Mouse (Mus musculus) liver, embryonic 13.5 days (tissue): ENCODE data around the gene Arhgap32. TPM values are rescaled to one million over a fixed set of nuclear protein-coding genes. Genes with fewer than 3 reads are reported as not detected.

Source experiments
- ATAC-seq: fragments of 200-750 bp; cut with Nextera tagmentation; 2 replicates; pipeline ENCODE4 v1.8.0; 2017; ENCODE audit warnings: low read depth, mild to moderate bottlenecking, moderate number of reproducible peaks, moderate library complexity
- DNase-seq: peaks from one replicate; pipeline ENCODE4 v3.0.0; 2022
- H3K27ac ChIP-seq: fragments of 300-500 bp; sonication (generic); 2 replicates; pipeline ENCODE4 v1.5.1; 2015; ENCODE audit warnings: moderate library complexity, mild to moderate bottlenecking, inconsistent platforms
- H3K27me3 ChIP-seq: fragments of 300-500 bp; sonication (generic); 2 replicates; pipeline ENCODE4 v1.6.1; 2015; ENCODE audit warnings: mild to moderate bottlenecking, inconsistent platforms
- H3K36me3 ChIP-seq: fragments of 300-500 bp; sonication (generic); 2 replicates; pipeline ENCODE4 v1.6.1; 2015; ENCODE audit warnings: mild to moderate bottlenecking, inconsistent platforms
- H3K4me1 ChIP-seq: fragments of 300-500 bp; sonication (generic); replicated peaks from 2 replicates; pipeline ENCODE4 v1.6.1; 2015; ENCODE audit warnings: inconsistent platforms
- H3K4me2 ChIP-seq: fragments of 300-500 bp; sonication (generic); 2 replicates; pipeline ENCODE4 v1.6.1; 2015; ENCODE audit warnings: inconsistent platforms, mild to moderate bottlenecking, moderate library complexity
- H3K4me3 ChIP-seq: fragments of 300-500 bp; sonication (generic); replicated peaks from 2 replicates; pipeline ENCODE4 v1.5.1; 2015; ENCODE audit warnings: mild to moderate bottlenecking, inconsistent platforms
- H3K9ac ChIP-seq: fragments of 300-500 bp; sonication (generic); 2 replicates; pipeline ENCODE4 v1.6.1; 2015; ENCODE audit warnings: mild to moderate bottlenecking, inconsistent platforms
- H3K9me3 ChIP-seq: fragments of 300-500 bp; sonication (generic); replicated peaks from 2 replicates; pipeline ENCODE4 v1.6.1; 2016; ENCODE audit warnings: inconsistent platforms
- whole genome bisulfite sequencing: fragments of 180-500 bp; shearing (Covaris S2); methylation state at CpG from one replicate; pipeline ENCODE4 v1.1.7; 2015; ENCODE audit not compliant: insufficient replicate concordance; 5-methylcytosine and 5-hydroxymethylcytosine counted together
- polyA plus RNA-seq: library from polyadenylated mRNA; unstranded; fragments of >200 nt; fragmentation: Nextera tagmentation; extraction: Ambion mirVana; gene quantifications from 2 replicates; pipeline ENCODE4 v1.2.1, GENCODE M21; 2015

Arhgap32 gene
- polyA plus RNA-seq: 0.28 and 0.35 TPM in 2 replicates

DNA sequence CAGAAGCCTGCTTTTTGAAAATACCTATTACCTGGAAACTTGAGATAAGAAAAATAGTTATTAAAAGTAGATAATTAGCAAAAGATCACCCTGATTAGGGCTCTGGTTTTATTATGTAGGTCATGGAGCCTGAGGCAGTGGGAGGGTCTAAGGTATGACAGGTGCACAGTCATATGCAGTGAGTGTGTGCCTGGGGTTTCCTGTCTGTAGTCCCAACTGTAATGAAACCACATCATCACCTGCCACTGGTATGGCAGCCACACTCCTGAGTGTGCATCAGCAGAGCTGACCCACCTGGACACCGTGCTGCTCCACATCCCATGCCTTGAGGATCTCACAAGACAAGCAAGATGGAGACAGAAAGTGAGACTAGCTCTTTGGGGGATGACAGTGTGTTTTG lies at the start of gene Arhgap32:
TSS of gene Arhgap32 (plus strand) at position 351 of the 400 bp plus-strand sequence.
- DNase-seq (no peak), ATAC-seq (no peak)
- Histone ChIP-seq H3K9me3 (no peaks in the 10 kb centered on the region), H3K4me3 (no peak within 1 kb of the TSS), H3K27ac (no peak within 1 kb of the TSS), H3K4me1 (peaks cover 18% of the 10 kb centered on the region), H3K4me2 (no peak within 1 kb of the TSS), H3K27me3 (no peaks in the 10 kb centered on the region), H3K9ac (no peak within 1 kb of the TSS), H3K36me3 (no peaks in the 10 kb centered on the region)
- 61% methylated on average over 1 of the region's 1 CpGs for WGBS

DNA sequence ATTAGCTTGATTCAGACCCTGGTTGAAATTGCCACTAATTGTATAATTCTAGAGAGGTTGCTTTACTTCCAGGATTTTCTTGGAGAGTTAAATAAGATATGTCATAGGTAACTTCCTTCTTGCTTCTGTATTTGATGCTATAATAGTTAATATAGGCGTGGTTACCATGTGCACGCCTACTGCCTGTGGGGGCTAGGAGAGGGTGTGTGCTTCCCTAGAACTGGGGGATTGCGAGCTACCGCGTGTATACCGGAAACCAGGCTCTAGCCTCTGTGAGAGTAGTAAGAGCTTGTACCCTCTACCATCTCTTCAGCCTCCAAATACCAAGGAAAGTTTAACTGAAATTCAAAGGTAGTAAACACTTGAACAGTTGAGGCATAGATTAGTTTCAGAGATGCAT lies 43.2 kb upstream of the Arhgap32 start:
- 68% methylated on average over 6 of the region's 6 CpGs for WGBS

DNA sequence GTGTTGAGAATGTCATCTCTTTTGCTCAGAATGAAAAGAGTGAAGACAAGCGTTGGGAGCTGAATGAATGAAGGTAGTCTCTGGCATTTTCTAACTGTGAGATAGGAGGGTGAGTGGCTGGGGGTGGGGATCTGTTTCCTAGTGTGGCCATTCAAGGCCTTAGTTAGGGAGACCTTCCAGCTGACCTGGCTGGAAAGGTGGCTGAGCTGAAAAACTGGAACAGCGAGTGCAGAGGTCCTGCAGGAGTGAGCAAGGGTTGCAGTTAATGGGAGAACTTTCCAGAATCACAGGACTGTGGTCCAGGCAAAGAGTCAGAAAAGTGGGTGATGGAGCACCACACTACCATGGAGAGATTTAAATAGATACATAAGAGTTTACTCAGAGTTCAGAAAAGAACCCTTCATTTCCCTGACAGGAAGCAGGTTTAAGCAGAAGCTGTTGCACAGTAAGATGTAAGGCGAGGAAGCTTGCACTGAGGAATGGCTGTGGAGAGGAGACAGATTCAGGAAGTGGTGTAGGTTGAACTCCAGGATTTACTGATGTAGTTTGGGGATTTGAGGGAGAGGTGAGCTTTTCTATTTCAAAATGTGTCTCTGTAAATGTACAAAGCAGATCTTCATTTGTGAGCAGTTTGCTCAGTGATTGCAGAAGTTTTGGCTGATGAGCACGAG lies 27.7 kb upstream of the Arhgap32 start:
- Histone ChIP-seq H3K9me3 (no peaks in the 10 kb centered on the region), H3K4me1 (peaks cover 12% of the 10 kb centered on the region), H3K27ac (no peak overlapping the region), H3K36me3 (no peaks in the 10 kb centered on the region), H3K4me2 (no peak overlapping the region), H3K27me3 (no peaks in the 10 kb centered on the region), H3K9ac (no peak overlapping the region), H3K4me3 (no peak overlapping the region)
- ATAC-seq (no peak), DNase-seq (no peak)
- WGBS: 50% methylated on average over 4 of the region's 4 CpGs

More for the DNA sequence above, 43.2 kb upstream of the Arhgap32 start:
- Histone ChIP-seq H3K9me3 (no peaks in the 10 kb centered on the region), H3K4me3 (no peak overlapping the region), H3K4me2 (no peak overlapping the region), H3K9ac (no peak overlapping the region), H3K27me3 (no peaks in the 10 kb centered on the region), H3K27ac (no peak overlapping the region), H3K4me1 (no peaks in the 10 kb centered on the region), H3K36me3 (no peaks in the 10 kb centered on the region)
- no peak for ATAC-seq
- no peak for DNase-seq

DNA sequence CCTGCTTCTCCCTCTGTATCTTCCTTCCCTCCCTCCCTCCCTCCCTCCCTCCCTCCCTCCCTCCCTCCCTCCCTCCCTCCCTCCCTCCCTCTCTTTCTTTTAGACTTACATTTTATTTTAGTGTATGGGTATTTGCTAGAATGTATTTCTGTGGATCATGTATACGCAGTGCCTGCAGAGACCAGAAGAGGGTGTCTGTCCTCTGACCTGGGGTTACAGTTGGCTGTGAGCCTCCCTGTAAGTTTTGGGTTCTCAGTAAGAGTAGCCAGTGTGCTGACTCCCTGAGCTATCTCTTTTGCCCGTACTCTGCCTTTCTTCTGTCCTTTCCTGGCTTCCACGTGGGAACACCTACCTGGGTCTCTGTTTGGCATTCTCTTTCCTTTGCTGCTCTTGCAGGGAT lies 27.1 kb upstream of the Arhgap32 start:
- Histone ChIP-seq H3K9ac (no peak overlapping the region), H3K4me3 (no peak overlapping the region), H3K27me3 (no peaks in the 10 kb centered on the region), H3K4me2 (no peak overlapping the region), H3K9me3 (no peaks in the 10 kb centered on the region), H3K4me1 (peaks cover 14% of the 10 kb centered on the region), H3K27ac (no peak overlapping the region), H3K36me3 (no peaks in the 10 kb centered on the region)
- WGBS: 39% methylated on average over 3 of the region's 3 CpGs
- no peak for ATAC-seq
- no peak for DNase-seq

DNA sequence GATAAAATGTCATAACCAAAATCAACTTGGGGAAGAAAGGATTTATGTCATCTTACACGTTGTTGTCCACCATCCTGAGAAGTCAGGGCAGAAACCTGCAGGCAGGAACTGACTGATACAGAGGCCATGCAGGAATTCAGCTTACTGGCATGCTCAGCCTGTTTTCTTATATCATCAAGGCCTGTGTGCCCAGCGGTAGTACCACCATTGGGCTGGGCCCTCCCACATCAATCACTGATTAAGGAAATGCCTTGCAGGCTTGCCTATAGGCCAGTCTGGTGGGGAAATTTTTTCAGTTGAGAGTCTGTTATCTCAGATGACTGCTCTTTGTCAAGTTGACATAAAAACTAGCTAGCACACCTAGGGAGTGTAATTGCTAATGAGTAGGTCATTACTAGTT lies 22.5 kb upstream of the Arhgap32 start:
- no peaks in the 10 kb centered on the region for H3K27me3 ChIP-seq
- no peak overlapping the region for H3K4me3 ChIP-seq
- no peak overlapping the region for H3K4me2 ChIP-seq
- ATAC-seq: no peak
- H3K36me3 ChIP-seq: no peaks in the 10 kb centered on the region
- WGBS: 39% methylated on average over 2 of the region's 2 CpGs
- H3K9ac ChIP-seq: no peak overlapping the region
- no peaks in the 10 kb centered on the region for H3K9me3 ChIP-seq
- H3K4me1 ChIP-seq: peaks cover 36% of the 10 kb centered on the region
- no peak overlapping the region for H3K27ac ChIP-seq
- no peak for DNase-seq

DNA sequence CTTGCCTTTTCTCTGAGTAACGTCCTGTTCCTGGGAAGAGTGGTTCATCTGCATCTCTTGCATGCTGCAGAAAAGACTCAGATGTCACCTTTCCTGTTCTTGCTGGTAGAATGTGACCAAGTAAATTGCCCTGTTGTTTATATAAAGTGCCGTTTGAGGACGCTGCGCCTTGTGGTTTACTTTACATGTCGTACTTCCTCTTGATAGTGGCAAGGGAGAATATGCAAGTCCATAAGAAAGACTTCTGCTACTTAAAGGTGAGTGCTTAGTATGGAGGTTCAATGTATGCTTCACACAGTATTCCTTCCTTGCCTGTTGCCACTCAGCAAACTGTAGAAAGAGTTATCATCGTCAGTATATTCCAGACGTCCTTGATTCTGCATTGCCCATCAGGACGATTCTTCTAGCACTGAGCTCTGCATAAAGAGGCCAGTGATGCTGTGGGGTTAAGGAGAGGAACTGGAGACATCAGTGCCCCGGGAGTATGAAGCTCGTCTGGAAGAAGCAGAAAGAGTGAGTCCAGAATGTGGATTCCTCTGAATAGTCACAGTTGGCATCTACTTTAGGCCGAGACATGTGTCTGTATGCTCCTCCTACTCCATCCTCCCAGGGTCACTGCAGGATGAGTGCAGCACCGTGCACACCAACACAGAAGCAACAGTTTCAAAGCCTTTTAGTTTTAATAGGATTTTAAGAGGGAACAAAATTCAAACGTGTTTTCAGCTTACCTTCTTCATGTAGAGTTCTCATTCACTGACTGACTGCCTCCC lies 21.4 kb upstream of the Arhgap32 start:
- Histone ChIP-seq H3K9me3 (no peaks in the 10 kb centered on the region), H3K27me3 (no peaks in the 10 kb centered on the region), H3K4me2 (no peak overlapping the region), H3K4me1 (peaks cover 46% of the 10 kb centered on the region), H3K27ac (no peak overlapping the region), H3K9ac (no peak overlapping the region), H3K4me3 (no peak overlapping the region), H3K36me3 (no peaks in the 10 kb centered on the region)
- ATAC-seq (no peak), DNase-seq (no peak)
- 30% methylated on average over 13 of the region's 13 CpGs for WGBS

DNA sequence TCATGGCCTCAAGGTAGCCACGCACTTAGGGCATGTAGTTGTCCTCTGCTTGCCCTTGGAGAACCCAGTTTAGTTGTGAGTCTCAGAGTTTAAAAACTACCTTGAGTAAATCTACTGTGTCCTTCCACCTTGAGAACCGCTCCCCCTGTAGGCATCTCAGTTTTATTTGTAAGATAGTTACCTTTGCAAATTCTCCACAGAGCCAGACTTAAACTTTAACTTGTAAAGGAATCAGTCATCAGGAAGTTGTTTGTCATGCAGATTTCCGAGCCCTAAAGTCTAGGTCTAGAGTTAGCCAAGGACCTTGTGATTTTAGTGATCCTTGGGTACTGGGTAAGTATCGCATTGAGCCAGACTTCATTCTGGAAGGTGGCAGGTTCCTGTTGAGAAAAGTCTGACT lies 20.4 kb upstream of the Arhgap32 start:
- H3K36me3 ChIP-seq: no peaks in the 10 kb centered on the region
- no peak overlapping the region for H3K9ac ChIP-seq
- no peak overlapping the region for H3K4me2 ChIP-seq
- H3K4me1 ChIP-seq: peaks cover 53% of the 10 kb centered on the region
- ATAC-seq: no peak
- H3K27me3 ChIP-seq: no peaks in the 10 kb centered on the region
- H3K4me3 ChIP-seq: no peak overlapping the region
- no peaks in the 10 kb centered on the region for H3K9me3 ChIP-seq
- H3K27ac ChIP-seq: no peak overlapping the region
- WGBS: 68% methylated on average over 4 of the region's 4 CpGs
- no peak for DNase-seq

DNA sequence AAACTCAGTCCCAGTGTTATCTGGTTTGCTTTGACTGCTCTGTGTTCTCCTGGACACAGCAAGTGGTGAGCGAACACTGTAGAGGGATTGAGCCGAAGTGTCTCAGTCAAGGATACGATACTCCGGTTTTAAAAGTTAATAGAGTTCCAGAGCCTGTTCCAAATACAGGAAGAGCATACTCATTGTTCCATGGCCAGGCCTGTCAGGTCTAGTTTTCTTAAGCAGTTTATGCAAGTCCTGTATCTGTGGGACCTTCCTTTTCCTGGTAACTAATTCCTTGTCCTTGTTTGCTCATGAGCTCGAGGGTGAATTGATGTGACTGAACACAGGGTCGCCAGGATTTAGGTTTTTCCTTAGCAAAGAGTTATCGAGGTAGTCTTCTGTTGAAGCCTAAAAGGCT lies 19.4 kb upstream of the Arhgap32 start:
- Histone ChIP-seq H3K4me2 (no peak overlapping the region), H3K4me1 (peaks cover 61% of the 10 kb centered on the region), H3K27me3 (no peaks in the 10 kb centered on the region), H3K9me3 (no peaks in the 10 kb centered on the region), H3K27ac (no peak overlapping the region), H3K9ac (no peak overlapping the region), H3K4me3 (no peak overlapping the region), H3K36me3 (no peaks in the 10 kb centered on the region)
- ATAC-seq (no peak), DNase-seq (no peak)
- 64% methylated on average over 7 of the region's 7 CpGs for WGBS

DNA sequence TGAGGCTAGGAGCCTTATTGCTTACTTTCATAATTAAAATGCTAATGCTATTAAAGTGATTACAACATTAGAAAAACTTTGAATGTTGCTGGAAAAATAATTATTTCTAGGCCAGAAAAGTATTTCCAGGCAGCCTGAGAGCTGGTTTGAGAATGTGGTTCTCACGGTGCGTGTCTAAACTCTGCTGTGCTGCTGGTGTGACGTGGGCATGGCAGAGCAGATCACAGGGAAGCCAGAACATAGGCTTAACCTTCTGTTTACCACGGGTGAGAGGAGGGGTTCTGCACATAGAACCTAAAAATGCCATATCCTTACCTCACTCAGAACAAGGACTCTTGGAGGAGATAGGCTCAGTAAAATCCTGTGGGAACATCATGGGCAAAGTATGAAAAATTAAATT lies 18.8 kb upstream of the Arhgap32 start:
- no peaks in the 10 kb centered on the region for H3K36me3 ChIP-seq
- no peak overlapping the region for H3K27ac ChIP-seq
- H3K4me2 ChIP-seq: no peak overlapping the region
- DNase-seq (no peak), ATAC-seq (no peak)
- H3K4me3 ChIP-seq: no peak overlapping the region
- no peak overlapping the region for H3K9ac ChIP-seq
- H3K9me3 ChIP-seq: no peaks in the 10 kb centered on the region
- 71% methylated on average over 4 of the region's 4 CpGs for WGBS
- no peaks in the 10 kb centered on the region for H3K27me3 ChIP-seq
- peaks cover 67% of the 10 kb centered on the region for H3K4me1 ChIP-seq

DNA sequence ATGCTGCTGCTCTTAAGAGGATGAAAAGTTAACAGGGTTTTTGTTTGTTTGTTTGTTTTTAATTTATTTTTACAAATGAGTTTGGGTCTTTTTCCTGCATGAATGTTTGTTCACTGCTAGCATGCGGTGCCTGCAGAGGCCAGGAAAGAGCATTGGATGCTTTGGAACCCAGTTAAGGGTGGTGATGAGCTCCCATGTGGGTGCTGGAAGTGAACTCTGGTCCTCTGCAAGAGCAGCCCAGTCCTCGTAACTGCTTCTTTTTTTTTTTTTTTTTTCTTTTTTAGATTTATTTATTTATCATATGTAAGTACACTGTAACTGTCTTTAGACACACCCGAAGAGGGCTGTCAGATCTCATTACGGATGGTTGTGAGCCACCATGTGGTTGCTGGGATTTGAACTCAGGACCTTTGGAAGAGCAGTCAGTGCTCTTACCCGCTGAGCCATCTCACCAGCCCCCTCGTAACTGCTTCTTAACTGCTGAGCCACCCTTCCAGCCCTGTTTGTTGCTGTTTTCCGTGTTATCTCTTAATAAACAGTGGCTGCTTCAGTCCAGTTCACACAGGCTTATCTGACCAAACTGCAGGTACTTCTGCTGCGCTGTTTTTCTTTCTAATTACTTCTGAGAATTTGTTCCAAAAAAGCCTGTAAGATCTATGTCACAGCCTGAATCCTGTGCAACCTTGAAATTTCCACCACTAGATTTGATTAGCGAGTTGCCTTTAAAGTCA lies 17.3 kb upstream of the Arhgap32 start:
- H3K27ac ChIP-seq: peak overlapping the region; percentile 80
- ATAC-seq: peak; percentile 88
- H3K27me3 ChIP-seq: no peaks in the 10 kb centered on the region
- H3K4me2 ChIP-seq: no peak overlapping the region
- no peak overlapping the region for H3K9ac ChIP-seq
- H3K36me3 ChIP-seq: no peaks in the 10 kb centered on the region
- no peaks in the 10 kb centered on the region for H3K9me3 ChIP-seq
- H3K4me3 ChIP-seq: no peak overlapping the region
- peak; percentile 73 for DNase-seq
- peaks cover 71% of the 10 kb centered on the region for H3K4me1 ChIP-seq
- 22% methylated on average over 9 of the region's 9 CpGs for WGBS

DNA sequence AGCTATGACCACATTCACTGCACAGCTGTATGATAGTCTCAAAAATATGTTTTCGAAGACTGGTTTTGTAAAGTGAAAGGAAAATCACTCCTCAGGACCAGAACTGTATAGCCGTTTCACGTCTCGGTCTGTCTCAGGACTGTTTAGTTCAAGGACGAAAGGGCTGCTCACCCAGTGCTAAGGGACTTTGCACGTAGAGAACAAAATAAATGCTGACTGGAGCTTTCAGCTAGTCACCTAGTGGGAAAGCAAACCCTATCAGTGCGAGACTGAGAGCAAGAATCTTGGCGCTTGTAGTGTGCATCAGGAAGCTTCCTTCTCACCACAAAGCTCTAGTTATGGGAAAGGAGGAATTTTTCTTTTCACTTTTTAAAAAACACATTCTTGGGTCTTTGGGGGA lies 15.4 kb upstream of the Arhgap32 start:
- H3K4me1 ChIP-seq: peaks cover 69% of the 10 kb centered on the region
- H3K27ac ChIP-seq: peak overlapping the region; percentile 18
- no peaks in the 10 kb centered on the region for H3K9me3 ChIP-seq

More for the DNA sequence above, 15.4 kb upstream of the Arhgap32 start:
- no peak overlapping the region for H3K9ac ChIP-seq
- no peaks in the 10 kb centered on the region for H3K36me3 ChIP-seq
- H3K4me3 ChIP-seq: no peak overlapping the region
- H3K4me2 ChIP-seq: no peak overlapping the region
- WGBS: 70% methylated on average over 8 of the region's 8 CpGs
- ATAC-seq: no peak
- no peaks in the 10 kb centered on the region for H3K27me3 ChIP-seq
- no peak for DNase-seq
